Mouse (Mus musculus) kidney, embryonic 14.5 days (tissue): Measurements from ENCODE around the gene Asic2. TPM values are rescaled to one million over a fixed set of nuclear protein-coding genes. Genes with fewer than 3 reads are reported as not detected.
"Not testable (repeated sequence)": the region's sequence is repeated elsewhere in the genome, so short reads cannot be mapped to it uniquely, and the experiment has no call there.

Source experiments
- ATAC-seq: fragments of 200-750 bp; cut with Nextera tagmentation; 2 replicates; pipeline ENCODE4 v1.8.0; 2017; ENCODE audit warnings: moderate number of reproducible peaks, mild to moderate bottlenecking, moderate TSS enrichment, moderate library complexity; ENCODE audit not compliant: low FRiP score, low TSS enrichment
- H3K27ac ChIP-seq: fragments of 300-500 bp; sonication (generic); 2 replicates; pipeline ENCODE4 v1.5.1; 2014; ENCODE audit warnings: low read depth, mild to moderate bottlenecking, low read length, moderate library complexity, mixed read lengths
- H3K27me3 ChIP-seq: fragments of 300-500 bp; sonication (generic); 2 replicates; pipeline ENCODE4 v1.6.1; 2014; ENCODE audit warnings: mild to moderate bottlenecking, low read length; ENCODE audit not compliant: control insufficient read depth, insufficient read depth
- H3K36me3 ChIP-seq: fragments of 300-500 bp; sonication (generic); 2 replicates; pipeline ENCODE4 v1.6.1; 2014; ENCODE audit warnings: low read length, mixed read lengths; ENCODE audit not compliant: control insufficient read depth, insufficient read depth
- H3K4me1 ChIP-seq: fragments of 300-500 bp; sonication (generic); 2 replicates; pipeline ENCODE4 v1.6.1; 2014; ENCODE audit warnings: low read length, mixed read lengths; ENCODE audit not compliant: control insufficient read depth, insufficient read depth
- H3K4me2 ChIP-seq: fragments of 300-500 bp; sonication (generic); replicated peaks from 2 replicates; pipeline ENCODE4 v1.6.1; 2014; ENCODE audit warnings: low read depth, mild to moderate bottlenecking, low read length
- H3K4me3 ChIP-seq: fragments of 300-500 bp; sonication (generic); 2 replicates; pipeline ENCODE4 v1.5.1; 2014; ENCODE audit warnings: mild to moderate bottlenecking, low read length
- H3K9ac ChIP-seq: fragments of 300-500 bp; sonication (generic); 2 replicates; pipeline ENCODE4 v1.6.1; 2014; ENCODE audit warnings: low read depth, mild to moderate bottlenecking, low read length, moderate library complexity
- H3K9me3 ChIP-seq: fragments of 300-500 bp; sonication (generic); 2 replicates; pipeline ENCODE4 v1.6.1; 2016; ENCODE audit warnings: low read length; ENCODE audit not compliant: control insufficient read depth
- WGBS: fragments of 180-500 bp; shearing (Covaris S2); extraction: QIAGEN DNeasy Blood & Tissue Kit; methylation state at CpG from one replicate; pipeline ENCODE4 v1.1.7; 2014; 5-methylcytosine and 5-hydroxymethylcytosine counted together
- polyA plus RNA-seq: library from polyadenylated mRNA; unstranded; fragments of >200 nt; fragmentation: Nextera tagmentation; extraction: Ambion mirVana; gene quantifications from 2 replicates; pipeline ENCODE4 v1.2.1, GENCODE M21; 2014

The Asic2 gene
- polyA plus RNA-seq, 1 experiment from 2014 or later, result 3.4 TPM

DNA sequence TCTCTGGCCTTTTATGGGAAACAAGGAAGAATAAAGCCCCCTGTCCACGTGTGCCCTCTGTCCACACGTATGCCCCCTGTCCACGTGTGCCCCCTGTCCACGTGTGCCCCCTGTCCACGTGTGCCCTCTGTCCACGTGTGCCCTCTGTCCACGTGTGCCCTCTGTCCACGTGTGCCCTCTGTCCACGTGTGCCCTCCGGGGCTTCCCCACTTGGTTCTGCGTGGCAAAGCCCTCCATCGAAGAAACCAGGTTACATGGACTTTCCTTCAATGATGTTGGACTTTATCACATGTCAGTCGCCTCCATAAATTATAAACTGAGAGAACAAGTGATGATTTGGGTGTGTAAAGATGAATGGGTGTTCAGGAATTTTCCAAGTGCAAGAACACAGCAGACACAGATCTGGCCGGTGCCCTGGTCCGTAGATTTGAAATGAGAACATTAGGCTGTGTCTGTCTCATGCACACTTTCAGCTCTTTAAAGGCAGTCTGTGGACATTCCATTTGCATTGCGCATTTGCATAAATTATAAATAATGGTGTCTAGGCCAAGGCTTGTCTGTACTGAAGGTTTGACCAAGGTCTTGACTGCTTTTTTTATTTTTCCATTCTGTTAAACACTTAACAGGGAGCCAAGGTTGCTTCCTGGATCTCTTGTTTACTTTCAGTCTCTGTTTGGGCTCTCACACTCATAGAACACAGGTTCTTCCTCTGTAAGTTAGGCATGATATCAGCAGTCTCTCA, 695.4 kb downstream of the Asic2 start:
- 90% methylated on average over 16 of the region's 16 CpGs for WGBS
- Histone ChIP-seq H3K4me3 (no peak overlapping the region), H3K36me3 (no peaks in the 10 kb centered on the region), H3K4me2 (no peak overlapping the region), H3K27me3 (no peaks in the 10 kb centered on the region), H3K27ac (no peak overlapping the region), H3K9me3 (0 out of 2 replicates have a peak, but pooled peaks cover 2% of the 10 kb centered on the region), H3K4me1 (0 out of 2 replicates have a peak, but pooled peaks cover 3% of the 10 kb centered on the region), H3K9ac (no peak overlapping the region)
- no peak for ATAC-seq

DNA sequence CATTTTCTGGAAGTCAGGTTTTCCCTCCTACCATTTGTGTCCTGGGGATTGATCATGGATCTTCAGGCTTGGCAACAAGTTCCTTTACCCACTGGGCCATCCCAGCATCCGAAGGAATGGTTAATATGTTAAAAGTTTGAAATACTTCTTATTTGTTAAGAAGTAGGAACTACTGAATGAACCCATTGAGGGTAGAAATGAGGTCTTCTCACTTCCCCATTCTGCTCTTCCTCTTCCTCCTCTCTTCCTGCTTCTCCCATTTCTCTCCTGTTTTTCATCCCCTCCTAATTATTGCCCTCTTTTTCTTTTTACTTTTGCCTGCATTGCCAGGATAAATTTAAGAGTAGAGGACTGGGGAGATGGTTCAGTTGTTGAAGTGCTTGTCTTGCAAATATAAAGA, 696.8 kb downstream of the Asic2 start:
- 80% methylated on average over 1 of the region's 1 CpGs for WGBS
- H3K4me3 ChIP-seq, result no peak overlapping the region
- no peak overlapping the region for H3K9ac ChIP-seq
- no peaks in the 10 kb centered on the region for H3K36me3 ChIP-seq
- 0 out of 2 replicates have a peak, but pooled peaks cover 2% of the 10 kb centered on the region for H3K9me3 ChIP-seq
- no peak overlapping the region for H3K27ac ChIP-seq
- 0 out of 2 replicates have a peak, but pooled peaks cover 3% of the 10 kb centered on the region for H3K4me1 ChIP-seq
- H3K4me2 ChIP-seq, result no peak overlapping the region
- H3K27me3 ChIP-seq, result no peaks in the 10 kb centered on the region
- no peak for ATAC-seq

DNA sequence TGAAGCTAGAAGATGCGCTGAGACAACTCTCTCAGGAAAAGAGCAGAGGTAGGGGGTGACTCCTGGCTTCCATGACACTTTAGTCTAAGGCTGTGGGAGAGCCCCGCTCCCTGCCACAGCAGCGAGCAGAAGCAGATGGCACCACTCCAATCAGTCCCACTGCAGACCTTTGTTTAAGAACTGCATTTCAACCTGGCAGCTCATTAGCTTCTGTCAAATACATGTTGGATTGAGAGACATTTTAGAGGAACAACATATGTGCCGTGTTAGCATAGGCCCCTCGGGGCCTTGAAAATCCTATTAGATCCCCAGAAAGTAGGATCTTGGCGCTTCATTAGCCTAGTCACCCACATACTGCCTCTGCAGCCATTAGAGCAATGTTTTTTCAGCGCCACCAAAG, 697.7 kb downstream of the Asic2 start:
- Histone ChIP-seq H3K4me1 (0 out of 2 replicates have a peak, but pooled peaks cover 3% of the 10 kb centered on the region), H3K4me3 (no peak overlapping the region), H3K36me3 (no peaks in the 10 kb centered on the region), H3K9ac (no peak overlapping the region), H3K4me2 (no peak overlapping the region), H3K27me3 (no peaks in the 10 kb centered on the region), H3K27ac (no peak overlapping the region), H3K9me3 (0 out of 2 replicates have a peak, but pooled peaks cover 2% of the 10 kb centered on the region)
- WGBS, result 61% methylated on average over 7 of the region's 7 CpGs
- ATAC-seq, result no peak

DNA sequence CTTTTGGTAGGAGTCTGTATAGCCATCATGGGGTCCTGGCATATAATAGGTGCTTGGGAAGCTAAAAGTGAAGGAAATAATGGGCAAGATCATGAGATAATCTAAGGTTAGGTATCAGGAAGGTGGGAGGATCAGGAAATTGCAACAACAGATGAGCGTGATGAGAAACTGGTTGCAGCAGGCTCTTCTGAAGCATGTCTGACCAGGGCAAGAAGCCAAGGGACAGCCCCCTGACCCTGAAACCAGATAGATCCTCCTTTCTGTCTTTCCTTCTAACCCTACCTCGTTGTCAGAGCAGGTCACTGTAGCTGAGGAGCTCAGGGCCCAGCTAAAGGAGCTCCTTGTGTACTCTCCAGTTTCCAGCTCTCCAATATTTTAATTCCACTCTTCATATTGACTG, 704.5 kb downstream of the Asic2 start:
- no peaks in the 10 kb centered on the region for H3K36me3 ChIP-seq
- H3K27ac ChIP-seq, result no peak overlapping the region
- H3K4me1 ChIP-seq, result no peaks in the 10 kb centered on the region
- H3K9me3 ChIP-seq, result 0 out of 2 replicates have a peak, but pooled peaks cover 5% of the 10 kb centered on the region
- no peak for ATAC-seq
- 50% methylated on average over 2 of the region's 2 CpGs for WGBS
- no peak overlapping the region for H3K9ac ChIP-seq
- no peak overlapping the region for H3K4me3 ChIP-seq
- no peaks in the 10 kb centered on the region for H3K27me3 ChIP-seq
- H3K4me2 ChIP-seq, result no peak overlapping the region

GRCm38 (mm10) chr11:81263193-81263592, 705.1 kb downstream of the Asic2 start:
- no peak overlapping the region for H3K4me3 ChIP-seq
- no peak overlapping the region for H3K4me2 ChIP-seq
- H3K9me3 ChIP-seq, result 0 out of 2 replicates have a peak, but pooled peaks cover 4% of the 10 kb centered on the region
- no peaks in the 10 kb centered on the region for H3K36me3 ChIP-seq
- H3K27ac ChIP-seq, result no peak overlapping the region
- ATAC-seq, result no peak
- no peaks in the 10 kb centered on the region for H3K4me1 ChIP-seq
- WGBS, result 65% methylated on average over 1 of the region's 1 CpGs
- no peak overlapping the region for H3K9ac ChIP-seq
- H3K27me3 ChIP-seq, result no peaks in the 10 kb centered on the region

GRCm38 (mm10) chr11:81261259-81261658, 707.0 kb downstream of the Asic2 start:
- H3K9ac ChIP-seq, result no peak overlapping the region
- no peaks in the 10 kb centered on the region for H3K36me3 ChIP-seq
- H3K4me2 ChIP-seq, result no peak overlapping the region
- H3K9me3 ChIP-seq, result 0 out of 2 replicates have a peak, but pooled peaks cover 4% of the 10 kb centered on the region
- H3K4me3 ChIP-seq, result no peak overlapping the region
- no peaks in the 10 kb centered on the region for H3K27me3 ChIP-seq
- H3K4me1 ChIP-seq, result no peaks in the 10 kb centered on the region
- no peak overlapping the region for H3K27ac ChIP-seq
- no peak for ATAC-seq
- WGBS, result 84% methylated on average over 3 of the region's 3 CpGs

DNA sequence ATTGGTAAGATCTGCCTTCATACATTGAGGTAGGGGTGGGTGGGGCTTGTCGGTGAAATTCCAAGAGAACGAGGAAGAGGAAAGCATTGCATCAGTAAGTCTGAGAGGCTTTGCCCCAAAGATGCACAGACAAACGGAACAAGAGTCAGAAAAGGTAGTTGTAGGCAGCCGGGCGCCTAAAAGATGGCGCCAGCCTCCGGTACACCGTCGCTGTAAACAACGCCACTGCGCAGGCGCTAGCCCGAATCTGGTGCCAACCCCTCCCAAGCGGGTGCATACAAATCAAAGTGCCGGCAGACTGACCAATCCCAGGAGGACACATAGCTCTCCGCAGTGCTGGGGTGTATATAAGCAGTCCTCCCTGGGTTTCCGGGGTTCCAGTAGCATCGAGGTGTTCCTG, 727.1 kb downstream of the Asic2 start:
- H3K27ac ChIP-seq, H3K36me3 ChIP-seq, H3K9ac ChIP-seq, H3K4me3 ChIP-seq, ATAC-seq, H3K27me3 ChIP-seq, H3K9me3 ChIP-seq, H3K4me1 ChIP-seq, H3K4me2 ChIP-seq: not testable (repeated sequence)
- 95% methylated on average over 18 of the region's 18 CpGs for WGBS

DNA sequence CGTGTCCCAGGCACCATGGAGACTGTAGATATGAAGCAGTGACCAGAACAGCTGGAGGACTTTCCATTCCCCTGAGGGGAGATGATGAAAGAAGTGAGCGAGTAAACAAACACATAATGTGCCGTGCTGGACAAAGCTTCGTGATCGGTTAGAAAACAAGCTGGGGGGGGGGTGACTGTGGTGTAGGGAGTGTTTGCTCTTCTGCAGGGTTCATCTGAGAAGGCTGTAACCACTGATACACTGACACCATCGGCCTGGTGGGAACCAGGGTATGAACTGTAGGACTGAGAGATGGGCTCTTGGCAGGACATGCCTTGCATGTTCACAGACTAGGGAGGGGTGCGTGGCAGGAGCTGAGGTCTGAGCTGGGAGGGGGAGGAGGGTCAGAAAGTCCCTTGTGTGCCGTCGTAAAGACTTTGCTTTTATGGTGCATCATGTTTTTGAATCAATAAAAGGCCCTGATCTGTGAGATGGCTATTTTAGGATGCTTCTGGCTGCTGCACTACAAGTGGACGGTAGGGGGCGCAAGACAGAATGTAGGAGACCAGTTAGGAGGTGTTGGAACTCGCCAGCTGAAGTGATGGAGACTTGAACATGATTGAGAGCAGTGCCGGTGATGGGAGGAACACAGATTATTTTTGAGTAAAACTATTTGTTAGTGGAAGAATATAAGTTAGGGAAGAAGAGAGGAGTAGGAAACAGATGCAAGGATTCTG, 728.1 kb downstream of the Asic2 start:
- no peaks in the 10 kb centered on the region for H3K9me3 ChIP-seq
- H3K4me2 ChIP-seq, result no peak overlapping the region
- no peaks in the 10 kb centered on the region for H3K4me1 ChIP-seq
- ATAC-seq, result no peak
- 46% methylated on average over 13 of the region's 13 CpGs for WGBS
- H3K27me3 ChIP-seq, result no peaks in the 10 kb centered on the region
- H3K9ac ChIP-seq, result no peak overlapping the region
- H3K36me3 ChIP-seq, result no peaks in the 10 kb centered on the region
- H3K27ac ChIP-seq, result no peak overlapping the region
- H3K4me3 ChIP-seq, result no peak overlapping the region

DNA sequence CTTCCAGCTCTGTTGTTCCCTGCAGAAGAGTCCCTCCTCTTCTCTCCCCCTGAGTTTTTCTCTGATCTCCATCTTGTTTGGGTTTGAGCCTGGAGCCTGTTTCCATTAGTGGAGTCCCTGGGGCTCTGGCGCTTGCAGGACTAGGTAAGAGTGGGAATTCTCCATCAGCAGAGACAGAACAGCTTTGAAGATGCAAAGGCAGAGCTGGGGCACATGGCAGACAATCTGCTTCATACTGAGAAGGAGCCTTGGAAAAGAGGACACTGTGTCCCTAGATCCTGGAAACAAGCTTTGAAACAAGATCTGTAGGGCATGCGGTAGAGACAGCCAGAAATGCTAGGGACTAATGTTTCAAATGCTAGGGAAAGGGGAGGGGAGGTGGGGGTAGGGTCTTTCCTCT, 729.2 kb downstream of the Asic2 start:
- Histone ChIP-seq H3K36me3 (no peaks in the 10 kb centered on the region), H3K27ac (no peak overlapping the region), H3K4me3 (no peak overlapping the region), H3K9ac (no peak overlapping the region), H3K4me2 (no peak overlapping the region), H3K9me3 (no peaks in the 10 kb centered on the region), H3K4me1 (no peaks in the 10 kb centered on the region), H3K27me3 (no peaks in the 10 kb centered on the region)
- no peak for ATAC-seq
- WGBS, result 47% methylated on average over 2 of the region's 2 CpGs
